In the genomic region with DNA sequence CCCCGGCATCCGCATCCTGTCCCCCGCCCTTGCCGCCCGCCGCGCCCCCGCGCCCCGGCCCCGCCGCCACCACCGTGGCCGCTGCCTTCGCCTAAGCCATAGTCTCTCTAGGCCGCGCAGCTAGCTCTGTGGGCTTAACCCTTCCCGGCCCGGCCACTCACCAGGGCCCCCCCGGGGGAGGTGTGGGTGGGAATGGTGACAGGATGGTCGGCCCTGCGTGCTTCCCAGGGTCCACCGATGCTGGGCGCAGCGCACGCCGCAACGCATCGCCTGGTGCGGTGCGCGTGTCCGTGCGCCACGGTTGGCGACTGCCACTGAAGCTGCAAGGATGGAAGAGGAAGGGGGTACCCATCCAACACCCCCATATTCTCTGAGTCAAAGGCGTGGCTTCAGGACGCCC, we compare ENCODE assay signal across 7 mouse cellular contexts. TPM values are rescaled to one million over a fixed set of nuclear protein-coding genes. Genes with fewer than 3 reads are reported as not detected.
DNase-seq lines count a peak whose midpoint lies in the region; ATAC-seq lines count a peak whose summit lies in the region.

A gene (minus strand): TSS at position 220 of the 400 bp plus-strand sequence.

- peak within 1 kb of the TSS; percentile 37 for H3K4me3 ChIP-seq in forebrain, embryonic 13.5 days
- H3K4me3 ChIP-seq in neural tube, embryonic 14.5 days (ENCODE audit: low read depth, low read length) = peak within 1 kb of the TSS; percentile 39

- 0 out of 2 replicates have a peak, but pooled peaks have one; percentile 16 for ATAC-seq in forebrain, embryonic 13.5 days
- ATAC-seq in neural tube, embryonic 14.5 days (ENCODE audit: low read depth) = peak; percentile 32; the same call in 1 of the 2 replicates
- ATAC-seq in megakaryocyte progenitor cell, adult 5-6 weeks (replicated peaks; ENCODE audit: poor library complexity) = no peak

- H3K4me2 ChIP-seq in forebrain, embryonic 13.5 days = peak within 1 kb of the TSS; percentile 61
- H3K4me2 ChIP-seq in neural tube, embryonic 14.5 days (ENCODE audit: low read depth, low read length) = peak within 1 kb of the TSS; percentile 59

- WGBS in forebrain, embryonic 13.5 days = 3% methylated on average over 29 of the region's 38 CpGs
- 3% methylated on average over 30 of the region's 38 CpGs for WGBS in neural tube, embryonic 14.5 days

- no peak within 1 kb of the TSS for H3K27ac ChIP-seq in forebrain, embryonic 13.5 days
- no peak within 1 kb of the TSS for H3K27ac ChIP-seq in neural tube, embryonic 14.5 days (ENCODE audit: low read depth, low read length)

- peaks cover 21% of the 10 kb centered on the region; the same call in 1 of the 2 replicates for H3K36me3 ChIP-seq in forebrain, embryonic 13.5 days (ENCODE audit: poor library complexity, severe bottlenecking)
- H3K36me3 ChIP-seq in neural tube, embryonic 14.5 days (ENCODE audit: control insufficient read depth, insufficient read depth, low read length) = no peaks in the 10 kb centered on the region

- no peaks in the 10 kb centered on the region for H3K9me3 ChIP-seq in forebrain, embryonic 13.5 days (replicated peaks)
- no peaks in the 10 kb centered on the region for H3K9me3 ChIP-seq in neural tube, embryonic 14.5 days (ENCODE audit: control insufficient read depth, low read length)

- intact Hi-C loops in left cerebral cortex, postnatal 10 days (cut with DNase I) = loop anchor here (10.0 kb wide), 1 partner anchor 119 kb away; no protein-coding TSS in a partner anchor
- intact Hi-C loops in left cerebral cortex, postnatal 25 days (cut with DNase I) = no loop called here

- H3K4me1 ChIP-seq in forebrain, embryonic 13.5 days = peaks cover 12% of the 10 kb centered on the region
- peaks cover 7% of the 10 kb centered on the region for H3K4me1 ChIP-seq in neural tube, embryonic 14.5 days (ENCODE audit: control insufficient read depth, insufficient read depth, low read length)

- DNase-seq in left cerebral cortex, postnatal 10 days (ENCODE audit: extremely low spot score in 1 of 2, low spot score in 2 of 2) = peak in 1 of 2 experiments; percentile 73
- DNase-seq in left cerebral cortex, postnatal 25 days (ENCODE audit: low spot score in 2 of 2) = no peak
- DNase-seq in kidney, postnatal 14 days = peak; percentile 32
- no peak for DNase-seq in natural killer cell, adult 2 months (ENCODE audit: low spot score in 2 of 2)

- H3K27me3 ChIP-seq in forebrain, embryonic 13.5 days = peaks cover 63% of the 10 kb centered on the region
- peaks cover 43% of the 10 kb centered on the region for H3K27me3 ChIP-seq in neural tube, embryonic 14.5 days (ENCODE audit: control insufficient read depth, insufficient read depth, low read length)

- H3K9ac ChIP-seq in forebrain, embryonic 13.5 days = peak within 1 kb of the TSS; percentile 46
- peak within 1 kb of the TSS; percentile 59 for H3K9ac ChIP-seq in neural tube, embryonic 14.5 days (replicated peaks; ENCODE audit: low read depth, low read length)

RNA-seq across cellular contexts. Expression of the gene that starts here (rescaled TPM):
- total RNA-seq in left cerebral cortex, postnatal 10 days (2021) = 10 to 100 TPM; 11.3 to 12.5 TPM
- 1 to 10 TPM; 6.7 to 7.6 TPM for total RNA-seq in left cerebral cortex, postnatal 25 days (2021)
- not detected in 2 replicates for polyA plus RNA-seq in forebrain, embryonic 13.5 days (2015; fragmentation: Nextera tagmentation; extraction: Ambion mirVana)
- 0.17 and 0.29 TPM in 2 replicates for polyA plus RNA-seq in neural tube, embryonic 14.5 days (2014; fragmentation: Nextera tagmentation; extraction: Ambion mirVana)
- not detected in 2 replicates for total RNA-seq in megakaryocyte progenitor cell, adult 5-6 weeks (2015)
- total RNA-seq in megakaryocyte progenitor cell, adult 5-6 weeks (2017) = not detected in 2 replicates

Comparison
In these comparisons a context has a peak if more than half of its experiments do, and no peak if none do; other contexts are left out.
1. RNA of the gene that starts here (total RNA-seq): 11.3 to 12.5 TPM in left cerebral cortex, postnatal 10 days and 6.7 to 7.6 TPM in left cerebral cortex, postnatal 25 days; not detected in megakaryocyte progenitor cell, adult 5-6 weeks; every median in the first group is over 4 times any median in the second.
2. Peak in ATAC-seq, H3K4me3 ChIP-seq, H3K9ac ChIP-seq and H3K4me2 ChIP-seq in forebrain, embryonic 13.5 days; RNA of the gene not detected or under 1 TPM.
3. Peak in ATAC-seq, H3K4me3 ChIP-seq, H3K9ac ChIP-seq and H3K4me2 ChIP-seq in neural tube, embryonic 14.5 days; RNA of the gene not detected or under 1 TPM.